Mouse (Mus musculus): Measurements from ENCODE around the gene Tnfsf8.

DNA sequence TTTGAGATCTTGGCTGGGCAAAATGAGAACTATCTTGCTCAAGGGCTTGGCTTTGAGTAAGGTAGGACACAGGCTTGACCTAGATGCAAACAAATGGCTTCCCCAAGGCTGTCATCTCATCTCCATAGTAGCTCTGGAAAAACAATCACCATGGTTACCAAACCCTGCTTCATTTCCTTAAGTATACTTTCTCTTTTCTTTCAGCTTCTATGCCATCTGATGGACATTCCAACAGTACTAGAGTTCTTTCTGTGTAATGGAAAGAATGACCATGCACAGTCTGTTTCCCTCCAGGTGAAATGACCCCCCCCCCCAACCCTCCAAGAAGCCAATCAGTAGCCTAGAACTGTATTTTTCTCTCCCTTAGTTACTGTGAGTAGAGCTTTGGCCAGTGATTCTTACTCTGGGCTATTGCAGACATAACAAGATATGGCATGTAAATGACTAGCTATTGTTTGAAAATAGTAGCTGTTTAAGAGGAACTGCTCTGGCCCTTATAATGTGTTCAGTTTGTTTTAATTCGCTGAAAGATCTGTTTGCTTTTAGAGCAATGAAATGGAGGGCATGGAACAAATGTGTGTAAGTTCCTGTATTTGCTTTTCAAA lies 7.3 kb downstream of the Tnfsf8 start:
- TF ChIP-seq POLR2A (IDR thresholded peaks at IDR 0.05; ENCODE audit: borderline replicate concordance, low read depth, low read length): no peak
- no peak for TF ChIP-seq CTCF (IDR thresholded peaks at IDR 0.05; ENCODE audit: low read depth, low read length)

Measured in bone marrow macrophage, adult 2 months (primary cell).